Mouse (Mus musculus) hindbrain, embryonic 10.5 days (tissue): Measurements from ENCODE around the gene Zmym6. TPM values are rescaled to one million over a fixed set of nuclear protein-coding genes. Genes with fewer than 3 reads are reported as not detected.

Source experiments
- DNase-seq: peaks from one replicate; pipeline ENCODE4 v3.0.0-alpha.2; 2017; ENCODE audit warnings: low spot score
- H3K27ac ChIP-seq: fragments of 300-500 bp; sonication (generic); 2 replicates; pipeline ENCODE4 v1.5.1; 2016; ENCODE audit warnings: mild to moderate bottlenecking, moderate library complexity
- H3K27me3 ChIP-seq: fragments of 300-500 bp; sonication (generic); 2 replicates; pipeline ENCODE4 v1.6.1; 2016; ENCODE audit warnings: mild to moderate bottlenecking; ENCODE audit not compliant: poor library complexity, insufficient read depth, severe bottlenecking
- H3K36me3 ChIP-seq: fragments of 300-500 bp; sonication (generic); 2 replicates; pipeline ENCODE4 v1.6.1; 2016; ENCODE audit warnings: mild to moderate bottlenecking, moderate library complexity
- H3K4me1 ChIP-seq: fragments of 300-500 bp; sonication (generic); replicated peaks from 2 replicates; pipeline ENCODE4 v1.6.1; 2016; ENCODE audit warnings: mild to moderate bottlenecking
- H3K4me3 ChIP-seq: fragments of 300-500 bp; sonication (generic); 2 replicates; pipeline ENCODE4 v1.5.1; 2016; ENCODE audit warnings: mild to moderate bottlenecking, moderate library complexity
- H3K9me3 ChIP-seq: fragments of 300-500 bp; sonication (generic); 2 replicates; pipeline ENCODE4 v1.6.1; 2016; ENCODE audit warnings: mild to moderate bottlenecking, moderate library complexity
- WGBS: fragments of 180-500 bp; shearing (Covaris S2); methylation state at CpG from one replicate; pipeline ENCODE4 v1.1.7; 2016; 5-methylcytosine and 5-hydroxymethylcytosine counted together
- polyA plus RNA-seq: library from polyadenylated mRNA; unstranded; fragments of >200 nt; fragmentation: Nextera tagmentation; extraction: Ambion mirVana; gene quantifications from 2 replicates; pipeline ENCODE4 v1.2.1, GENCODE M21; 2016

Zmym6 gene
- 19.5 and 21.6 TPM in 2 replicates for polyA plus RNA-seq

DNA sequence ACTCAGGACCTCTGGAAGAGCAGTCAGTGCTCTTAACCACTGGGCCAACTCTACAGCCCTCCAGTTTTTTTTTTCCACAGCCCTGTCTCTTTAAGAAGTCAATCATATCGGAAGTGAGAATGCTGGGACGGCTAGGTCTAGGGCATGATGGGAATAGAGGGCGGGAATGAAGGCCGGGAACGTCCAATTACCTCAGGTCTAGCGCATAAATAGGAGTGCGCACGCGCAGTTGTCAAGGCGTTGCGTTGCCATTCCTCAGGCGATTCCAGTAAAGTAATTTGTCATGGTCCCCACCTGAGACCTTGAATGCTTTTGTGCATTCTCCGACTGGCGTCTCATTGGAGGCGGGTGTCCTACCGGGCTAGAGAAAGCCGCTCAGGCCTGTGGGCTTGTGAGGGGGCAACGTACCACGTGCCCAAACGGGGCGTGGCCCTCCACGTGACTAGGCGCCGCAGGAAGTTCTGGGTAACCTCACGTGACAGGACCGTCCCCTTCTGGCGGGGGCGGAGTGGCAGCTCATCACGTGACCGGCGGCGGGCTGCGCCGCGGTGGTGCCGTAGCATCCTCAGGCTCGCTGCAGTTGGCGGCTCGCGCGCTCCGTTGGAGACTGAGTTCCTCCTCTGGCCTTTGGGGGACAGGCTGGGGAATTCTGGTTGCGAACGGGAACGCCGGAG lies at the start of gene Zmym6:
Gene Zmym6 (plus strand): TSS at position 509 of the 674 bp plus-strand sequence.
- H3K36me3 ChIP-seq: 0 out of 2 replicates have a peak, but pooled peaks cover 3% of the 10 kb centered on the region
- H3K27me3 ChIP-seq: no peaks in the 10 kb centered on the region
- H3K9me3 ChIP-seq: peaks cover 1% of the 10 kb centered on the region; the same call in 1 of the 2 replicates
- H3K27ac ChIP-seq: peak within 1 kb of the TSS; percentile 93
- WGBS: under 1% methylated on average over 46 of the region's 46 CpGs
- peaks cover 9% of the 10 kb centered on the region for H3K4me1 ChIP-seq
- peak; percentile 97 for DNase-seq
- H3K4me3 ChIP-seq: peak within 1 kb of the TSS; percentile 70

- H3K27ac ChIP-seq: no peak overlapping the region
- 91% methylated on average over 3 of the region's 3 CpGs for WGBS
Observed at GRCm38 (mm10) chr4:127037158-127037557, 40.0 kb upstream of the Zmym6 start.

GRCm38 (mm10) chr4:127037908-127038827 lies 39.0 kb upstream of the Zmym6 start:
- H3K36me3 ChIP-seq: peaks cover 95% of the 10 kb centered on the region
- H3K4me3 ChIP-seq: no peak overlapping the region
- WGBS: 90% methylated on average over 8 of the region's 8 CpGs
- no peak for DNase-seq
- no peaks in the 10 kb centered on the region for H3K4me1 ChIP-seq
- no peaks in the 10 kb centered on the region for H3K27me3 ChIP-seq
- no peaks in the 10 kb centered on the region for H3K9me3 ChIP-seq
- H3K27ac ChIP-seq: no peak overlapping the region

More at GRCm38 (mm10) chr4:127037158-127037557, 40.0 kb upstream of the Zmym6 start:
- no peak for DNase-seq
- Histone ChIP-seq H3K4me3 (no peak overlapping the region), H3K4me1 (no peaks in the 10 kb centered on the region), H3K27me3 (no peaks in the 10 kb centered on the region), H3K9me3 (no peaks in the 10 kb centered on the region), H3K36me3 (peaks cover 97% of the 10 kb centered on the region)

GRCm38 (mm10) chr4:127038828-127039349 lies 38.3 kb upstream of the Zmym6 start:
- H3K4me1 ChIP-seq: no peaks in the 10 kb centered on the region
- no peak for DNase-seq
- no peak overlapping the region for H3K4me3 ChIP-seq
- H3K9me3 ChIP-seq: no peaks in the 10 kb centered on the region
- H3K27ac ChIP-seq: no peak overlapping the region
- peaks cover 95% of the 10 kb centered on the region for H3K36me3 ChIP-seq
- no peaks in the 10 kb centered on the region for H3K27me3 ChIP-seq
- WGBS: 93% methylated on average over 3 of the region's 3 CpGs

DNA sequence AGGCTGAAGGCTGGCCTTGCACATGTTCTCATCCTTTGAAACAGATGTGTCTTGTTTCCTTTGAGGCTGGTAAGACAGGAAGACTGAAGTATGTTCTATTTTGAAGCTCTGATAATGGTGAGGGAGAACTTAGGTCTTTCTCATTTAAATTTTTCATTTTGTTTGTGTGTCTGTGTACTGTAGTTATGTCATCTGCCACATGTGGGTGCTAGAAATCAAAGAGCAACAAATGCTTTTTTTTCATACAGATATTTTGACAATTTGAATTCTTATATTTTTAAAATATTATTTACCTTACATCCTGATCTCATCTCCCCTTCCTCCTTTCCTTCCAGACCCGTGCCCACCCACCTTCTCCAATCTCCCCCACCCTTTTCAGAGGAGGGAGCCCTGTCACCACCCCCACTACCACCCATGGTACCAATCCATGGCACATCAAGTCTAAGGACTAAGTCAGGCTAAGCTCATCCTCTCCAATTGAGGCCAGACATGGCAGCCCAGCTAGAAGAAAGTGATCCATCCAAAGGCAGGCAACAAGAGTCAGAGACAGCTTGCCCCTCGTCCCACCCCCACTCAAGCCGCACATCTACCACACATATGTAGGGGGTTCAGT lies 37.2 kb upstream of the Zmym6 start:
- Histone ChIP-seq H3K4me3 (no peak overlapping the region), H3K4me1 (no peaks in the 10 kb centered on the region), H3K36me3 (peaks cover 95% of the 10 kb centered on the region), H3K9me3 (no peaks in the 10 kb centered on the region), H3K27me3 (no peaks in the 10 kb centered on the region), H3K27ac (no peak overlapping the region)
- WGBS: 81% methylated on average over 3 of the region's 3 CpGs
- DNase-seq: no peak

GRCm38 (mm10) chr4:127043540-127043939 lies 33.6 kb upstream of the Zmym6 start:
- H3K9me3 ChIP-seq: no peaks in the 10 kb centered on the region
- H3K4me1 ChIP-seq: no peaks in the 10 kb centered on the region
- H3K4me3 ChIP-seq: no peak overlapping the region
- DNase-seq: no peak
- H3K27ac ChIP-seq: no peak overlapping the region
- no peaks in the 10 kb centered on the region for H3K27me3 ChIP-seq
- H3K36me3 ChIP-seq: peaks cover 95% of the 10 kb centered on the region
- 86% methylated on average over 4 of the region's 4 CpGs for WGBS

GRCm38 (mm10) chr4:127051121-127051520 lies 26.1 kb upstream of the Zmym6 start:
- no peaks in the 10 kb centered on the region for H3K4me1 ChIP-seq
- no peaks in the 10 kb centered on the region for H3K9me3 ChIP-seq
- no peak for DNase-seq
- WGBS: 91% methylated on average over 8 of the region's 8 CpGs
- no peaks in the 10 kb centered on the region for H3K27me3 ChIP-seq
- peaks cover 96% of the 10 kb centered on the region for H3K36me3 ChIP-seq
- no peak overlapping the region for H3K27ac ChIP-seq
- no peak overlapping the region for H3K4me3 ChIP-seq

GRCm38 (mm10) chr4:127053071-127053470 lies 24.1 kb upstream of the Zmym6 start:
- no peaks in the 10 kb centered on the region for H3K27me3 ChIP-seq
- H3K27ac ChIP-seq: no peak overlapping the region
- H3K4me1 ChIP-seq: no peaks in the 10 kb centered on the region
- H3K9me3 ChIP-seq: no peaks in the 10 kb centered on the region
- WGBS: 93% methylated on average over 5 of the region's 5 CpGs
- H3K4me3 ChIP-seq: no peak overlapping the region
- H3K36me3 ChIP-seq: peaks cover 96% of the 10 kb centered on the region
- DNase-seq: no peak

DNA sequence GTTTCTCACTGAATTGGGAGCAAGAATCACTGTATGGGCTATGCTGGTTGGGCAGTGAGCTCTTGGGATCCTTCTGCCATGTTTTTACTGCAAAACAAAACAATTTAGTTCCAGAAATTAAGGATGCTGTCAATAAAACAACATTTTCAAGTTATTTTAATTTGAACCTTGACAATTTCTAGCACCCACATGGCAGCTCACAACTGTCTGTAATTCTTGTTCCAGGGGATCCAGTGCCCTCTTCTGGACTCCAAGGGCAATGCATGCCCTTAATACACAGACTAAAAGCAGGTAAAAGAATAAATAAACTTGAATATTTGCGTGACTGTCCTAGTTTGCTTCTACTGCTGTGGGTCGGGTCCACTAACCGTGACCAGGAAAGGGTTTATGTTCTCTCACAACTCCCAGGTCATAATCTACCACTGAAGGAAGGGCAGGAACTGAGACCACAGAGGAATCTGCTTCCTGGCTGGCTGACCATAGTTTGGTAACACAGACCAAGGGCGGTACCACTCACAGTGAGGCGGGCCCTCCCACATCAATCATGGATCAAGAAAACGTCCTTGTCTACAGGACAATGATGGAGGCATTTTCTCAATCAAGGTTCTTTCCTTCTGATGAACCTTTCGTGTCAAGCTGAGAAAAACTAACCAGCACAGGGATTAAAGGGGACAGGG lies 22.5 kb upstream of the Zmym6 start:
- no peaks in the 10 kb centered on the region for H3K9me3 ChIP-seq
- 86% methylated on average over 7 of the region's 7 CpGs for WGBS
- H3K4me3 ChIP-seq: no peak overlapping the region
- H3K4me1 ChIP-seq: no peaks in the 10 kb centered on the region; the same call in 1 of the 2 replicates
- H3K36me3 ChIP-seq: peaks cover 96% of the 10 kb centered on the region
- no peak for DNase-seq
- no peaks in the 10 kb centered on the region for H3K27me3 ChIP-seq
- H3K27ac ChIP-seq: no peak overlapping the region

- Histone ChIP-seq H3K4me1 (peaks cover 8% of the 10 kb centered on the region; the same call in 1 of the 2 replicates), H3K4me3 (peak within 1 kb of the TSS; percentile 87), H3K27me3 (no peaks in the 10 kb centered on the region), H3K27ac (peak within 1 kb of the TSS; percentile 88), H3K9me3 (no peaks in the 10 kb centered on the region), H3K36me3 (peaks cover 39% of the 10 kb centered on the region)
- DNase-seq: peak; percentile 90
- WGBS: 1% methylated on average over 38 of the region's 38 CpGs
Observed at GRCm38 (mm10) chr4:127060585-127061290, 16.4 kb upstream of the Zmym6 start, which contains the start of gene Zmym1. Zmym1 (minus strand) TSS chr4:127061152.

DNA sequence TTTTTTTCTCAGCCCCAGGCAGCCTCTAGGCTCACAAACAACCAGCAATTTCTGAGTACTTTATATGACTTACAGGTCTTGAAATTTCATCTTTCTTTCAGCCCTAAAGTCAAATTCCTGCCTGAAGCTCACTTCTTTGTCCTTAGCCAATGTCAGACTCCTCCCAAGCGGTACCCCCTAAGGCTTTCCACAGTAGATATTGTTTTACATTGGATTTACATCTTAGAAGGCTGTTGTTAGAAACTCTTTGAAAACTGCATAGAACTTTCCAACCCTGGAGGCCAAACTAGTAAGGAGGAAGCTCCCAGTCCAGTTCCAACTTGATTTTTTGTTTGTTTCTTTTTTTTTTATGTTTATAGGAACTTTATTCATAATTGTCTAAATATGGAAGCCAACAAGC lies 13.1 kb upstream of the Zmym6 start:
- H3K9me3 ChIP-seq: no peaks in the 10 kb centered on the region
- H3K27me3 ChIP-seq: no peaks in the 10 kb centered on the region
- H3K27ac ChIP-seq: no peak overlapping the region
- no peak overlapping the region for H3K4me3 ChIP-seq
- H3K36me3 ChIP-seq: peaks cover 6% of the 10 kb centered on the region
- 54% methylated on average over 1 of the region's 1 CpGs for WGBS
- peaks cover 8% of the 10 kb centered on the region; the same call in 1 of the 2 replicates for H3K4me1 ChIP-seq
- DNase-seq: no peak
